Mouse (Mus musculus) hindbrain, embryonic 10.5 days (tissue): ENCODE measurements around the gene Mpzl1. TPM values are rescaled to one million over a fixed set of nuclear protein-coding genes. Genes with fewer than 3 reads are reported as not detected.

Source experiments
- DNase-seq: peaks from one replicate; pipeline ENCODE4 v3.0.0-alpha.2; 2017; ENCODE audit warnings: low spot score
- H3K27ac ChIP-seq: fragments of 300-500 bp; sonication (generic); 2 replicates; pipeline ENCODE4 v1.5.1; 2016; ENCODE audit warnings: mild to moderate bottlenecking, moderate library complexity
- H3K27me3 ChIP-seq: fragments of 300-500 bp; sonication (generic); 2 replicates; pipeline ENCODE4 v1.6.1; 2016; ENCODE audit warnings: mild to moderate bottlenecking; ENCODE audit not compliant: poor library complexity, insufficient read depth, severe bottlenecking
- H3K36me3 ChIP-seq: fragments of 300-500 bp; sonication (generic); 2 replicates; pipeline ENCODE4 v1.6.1; 2016; ENCODE audit warnings: mild to moderate bottlenecking, moderate library complexity
- H3K4me1 ChIP-seq: fragments of 300-500 bp; sonication (generic); replicated peaks from 2 replicates; pipeline ENCODE4 v1.6.1; 2016; ENCODE audit warnings: mild to moderate bottlenecking
- H3K4me3 ChIP-seq: fragments of 300-500 bp; sonication (generic); 2 replicates; pipeline ENCODE4 v1.5.1; 2016; ENCODE audit warnings: mild to moderate bottlenecking, moderate library complexity
- H3K9me3 ChIP-seq: fragments of 300-500 bp; sonication (generic); 2 replicates; pipeline ENCODE4 v1.6.1; 2016; ENCODE audit warnings: mild to moderate bottlenecking, moderate library complexity
- WGBS: fragments of 180-500 bp; shearing (Covaris S2); methylation state at CpG from one replicate; pipeline ENCODE4 v1.1.7; 2016; 5-methylcytosine and 5-hydroxymethylcytosine counted together
- polyA plus RNA-seq: library from polyadenylated mRNA; unstranded; fragments of >200 nt; fragmentation: Nextera tagmentation; extraction: Ambion mirVana; gene quantifications from 2 replicates; pipeline ENCODE4 v1.2.1, GENCODE M21; 2016

Mpzl1 gene
- polyA plus RNA-seq, 1 experiment from 2014 or later, result 119 TPM

DNA sequence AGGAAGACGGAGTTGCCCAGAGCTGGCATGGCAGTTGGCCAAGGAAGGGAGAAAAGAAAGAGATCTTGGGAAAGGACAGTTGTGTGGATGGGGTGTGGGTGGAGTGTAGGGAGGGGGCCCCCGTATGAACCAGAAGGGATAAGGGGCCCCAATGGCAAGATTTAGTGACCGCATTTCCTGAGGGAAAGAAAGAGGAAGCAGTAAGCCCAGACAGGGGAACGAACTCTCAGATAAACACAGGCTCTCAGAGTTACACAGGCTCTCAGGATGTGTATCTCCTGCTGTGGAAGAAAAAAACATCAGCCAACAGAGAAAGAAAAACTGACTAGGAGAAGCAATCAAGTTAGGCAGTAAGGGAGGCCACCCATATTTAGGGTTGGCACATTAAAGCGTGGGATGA lies 16.8 kb upstream of the Mpzl1 start:
- Histone ChIP-seq H3K27ac (no peak overlapping the region), H3K9me3 (no peaks in the 10 kb centered on the region), H3K36me3 (no peaks in the 10 kb centered on the region), H3K4me1 (peaks cover 11% of the 10 kb centered on the region; the same call in 1 of the 2 replicates), H3K4me3 (no peak overlapping the region), H3K27me3 (no peaks in the 10 kb centered on the region)
- no peak for DNase-seq
- WGBS, result 77% methylated on average over 5 of the region's 5 CpGs

DNA sequence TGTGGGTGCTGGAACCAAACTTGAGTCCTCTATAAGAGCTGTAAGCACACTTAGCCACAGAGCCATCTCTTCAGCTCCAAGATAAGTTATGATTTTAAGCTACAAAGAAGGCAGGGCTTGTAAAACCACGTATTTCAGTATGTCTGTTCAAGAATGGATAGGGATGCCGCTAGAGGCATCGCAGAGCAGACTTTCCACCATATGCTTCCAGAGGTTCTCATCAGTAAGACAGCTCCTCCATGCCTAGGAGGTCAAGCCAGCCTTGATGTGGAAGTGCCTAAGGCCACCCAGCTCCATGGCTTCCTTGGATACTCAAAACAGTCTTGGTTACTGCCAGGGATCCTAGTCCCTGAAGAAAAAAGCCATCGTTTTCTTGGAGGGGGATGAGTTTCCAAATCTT lies 10.8 kb upstream of the Mpzl1 start:
- no peak overlapping the region for H3K27ac ChIP-seq
- H3K9me3 ChIP-seq, result no peaks in the 10 kb centered on the region
- no peak overlapping the region for H3K4me3 ChIP-seq
- WGBS, result 78% methylated on average over 4 of the region's 4 CpGs
- H3K36me3 ChIP-seq, result no peaks in the 10 kb centered on the region
- H3K4me1 ChIP-seq, result no peaks in the 10 kb centered on the region
- H3K27me3 ChIP-seq, result no peaks in the 10 kb centered on the region
- DNase-seq, result no peak

DNA sequence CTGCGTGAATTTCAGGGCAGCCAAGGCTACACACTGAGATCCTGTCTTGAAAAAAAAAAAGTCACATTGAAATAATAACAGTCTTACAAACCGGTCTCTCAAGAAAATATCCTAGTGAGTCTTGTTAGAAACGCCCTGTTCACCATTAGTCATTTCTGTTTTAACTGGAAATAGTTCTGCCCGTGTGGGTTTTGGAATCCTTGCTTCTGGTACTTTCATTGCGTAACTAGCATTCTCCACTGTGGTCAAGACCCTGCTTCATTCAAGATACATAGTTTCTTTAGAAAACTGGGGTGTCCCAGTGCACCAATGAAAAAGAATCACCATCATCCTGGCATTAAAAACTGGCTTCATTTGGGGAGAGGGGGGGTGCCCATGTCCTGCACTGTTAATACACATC lies 9.4 kb upstream of the Mpzl1 start:
- no peaks in the 10 kb centered on the region for H3K36me3 ChIP-seq
- 0 out of 2 replicates have a peak, but pooled peaks cover 6% of the 10 kb centered on the region for H3K4me1 ChIP-seq
- WGBS, result 84% methylated on average over 5 of the region's 5 CpGs
- H3K27ac ChIP-seq, result no peak overlapping the region
- H3K4me3 ChIP-seq, result no peak overlapping the region
- DNase-seq, result no peak
- no peaks in the 10 kb centered on the region for H3K27me3 ChIP-seq
- no peaks in the 10 kb centered on the region for H3K9me3 ChIP-seq

DNA sequence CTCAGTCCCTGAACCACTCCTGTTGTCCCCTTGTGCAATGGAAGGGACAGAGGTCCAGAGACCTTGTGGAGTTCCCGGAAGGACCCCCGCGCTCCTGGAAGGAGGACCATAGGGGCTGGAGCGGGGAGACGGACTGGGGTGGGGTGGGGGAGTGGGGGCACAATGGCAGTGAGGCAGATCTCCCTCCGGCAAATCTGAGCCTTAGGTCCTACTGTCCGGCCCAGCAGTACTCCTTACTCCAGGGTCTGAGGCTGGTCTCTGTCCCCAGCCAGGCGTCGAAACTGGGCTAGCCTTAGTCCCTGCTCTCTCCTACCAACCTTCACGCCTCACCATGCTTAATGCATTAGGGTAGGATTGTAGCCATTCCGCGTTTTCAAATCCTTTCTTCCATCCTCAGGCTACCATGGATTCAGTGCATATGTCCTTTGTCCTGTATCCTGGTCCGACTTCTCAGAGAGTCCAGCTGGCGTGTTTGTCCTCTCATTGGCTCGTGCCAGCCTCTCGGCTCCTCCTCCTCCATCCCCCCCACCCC lies 8.5 kb upstream of the Mpzl1 start:
- DNase-seq, result peak; percentile 81
- no peaks in the 10 kb centered on the region for H3K9me3 ChIP-seq
- WGBS, result under 1% methylated on average over 16 of the region's 16 CpGs
- H3K27me3 ChIP-seq, result no peaks in the 10 kb centered on the region
- H3K27ac ChIP-seq, result peak overlapping the region; percentile 99
- 0 out of 2 replicates have a peak, but pooled peaks cover 6% of the 10 kb centered on the region for H3K4me1 ChIP-seq
- H3K4me3 ChIP-seq, result peak overlapping the region; percentile 84
- no peaks in the 10 kb centered on the region for H3K36me3 ChIP-seq

DNA sequence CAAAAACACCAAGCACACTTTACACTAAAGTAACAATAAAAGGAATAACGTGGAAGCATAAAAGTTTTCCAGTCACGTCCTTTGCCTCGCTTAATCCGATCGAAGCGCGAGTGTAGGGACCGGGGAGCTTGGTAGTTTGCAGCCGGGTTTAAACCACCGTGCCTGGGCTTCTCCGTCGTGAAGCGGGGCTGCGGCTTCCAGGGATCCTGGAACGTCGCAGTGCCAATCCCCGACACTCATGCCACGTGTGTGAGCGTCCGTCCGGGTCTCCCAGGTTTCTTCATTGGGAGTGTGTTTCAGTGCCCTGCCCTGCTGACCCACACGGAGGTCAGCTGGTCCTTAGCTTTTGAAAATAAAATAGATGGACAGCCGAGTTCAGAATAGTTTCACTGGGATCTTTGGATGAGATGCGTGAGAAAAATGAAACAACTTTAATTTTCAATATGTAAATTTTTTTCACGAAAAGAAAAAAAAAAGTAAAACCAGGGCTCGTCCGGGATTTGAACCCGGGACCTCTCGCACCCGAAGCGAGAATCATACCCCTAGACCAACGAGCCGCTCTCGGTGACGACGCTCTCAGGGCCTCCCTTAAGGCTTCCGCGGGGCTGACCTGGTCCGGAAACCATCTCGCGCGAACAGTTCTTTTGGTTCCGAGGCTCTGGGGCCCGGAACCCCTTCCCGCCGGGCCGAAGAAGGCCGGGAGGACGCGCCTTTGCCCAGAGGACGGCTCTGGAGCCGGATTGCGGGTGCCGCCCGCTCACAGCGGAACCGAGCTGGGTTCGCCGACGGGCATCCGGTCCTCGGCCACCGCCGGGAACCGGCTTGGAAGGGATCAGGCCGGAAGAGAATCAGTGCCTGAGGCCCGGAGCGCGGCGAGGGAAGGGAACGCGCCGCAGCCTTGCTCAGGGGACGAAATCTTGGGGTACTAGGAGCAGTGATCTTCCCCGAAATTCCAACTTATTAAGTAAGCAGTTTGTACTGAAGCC lies 7.7 kb upstream of the Mpzl1 start:
- under 1% methylated on average over 75 of the region's 75 CpGs for WGBS
- H3K4me3 ChIP-seq, result peak overlapping the region; percentile 84
- DNase-seq, result peak; percentile 86

DNA sequence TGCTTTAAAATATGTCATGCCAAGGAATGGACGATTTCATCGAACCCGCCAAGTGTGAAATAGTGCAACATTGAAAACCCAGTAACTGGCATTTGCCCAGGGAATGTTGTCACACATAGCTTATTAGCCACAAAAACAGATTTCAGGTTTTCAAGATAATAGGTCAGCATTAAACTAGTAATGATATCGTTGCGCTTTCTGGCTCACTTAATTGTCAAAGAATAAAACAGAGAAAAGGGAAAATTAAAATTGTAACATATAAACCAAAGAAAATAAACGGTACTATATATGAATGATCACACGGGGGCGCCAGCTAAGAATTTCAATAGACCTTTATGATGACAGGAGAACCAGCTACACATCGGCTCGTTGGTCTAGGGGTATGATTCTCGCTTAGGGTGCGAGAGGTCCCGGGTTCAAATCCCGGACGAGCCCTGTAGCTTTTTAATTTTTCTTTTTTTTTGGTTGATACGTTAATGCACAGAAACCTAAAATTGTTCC lies 7.0 kb upstream of the Mpzl1 start:
- H3K27ac ChIP-seq, result peak overlapping the region; percentile 83; the same call in 1 of the 2 replicates

More for the DNA sequence above, 7.7 kb upstream of the Mpzl1 start:
- Histone ChIP-seq H3K27ac (peak overlapping the region; percentile 99), H3K36me3 (no peaks in the 10 kb centered on the region), H3K27me3 (no peaks in the 10 kb centered on the region), H3K9me3 (no peaks in the 10 kb centered on the region), H3K4me1 (0 out of 2 replicates have a peak, but pooled peaks cover 6% of the 10 kb centered on the region)

DNA sequence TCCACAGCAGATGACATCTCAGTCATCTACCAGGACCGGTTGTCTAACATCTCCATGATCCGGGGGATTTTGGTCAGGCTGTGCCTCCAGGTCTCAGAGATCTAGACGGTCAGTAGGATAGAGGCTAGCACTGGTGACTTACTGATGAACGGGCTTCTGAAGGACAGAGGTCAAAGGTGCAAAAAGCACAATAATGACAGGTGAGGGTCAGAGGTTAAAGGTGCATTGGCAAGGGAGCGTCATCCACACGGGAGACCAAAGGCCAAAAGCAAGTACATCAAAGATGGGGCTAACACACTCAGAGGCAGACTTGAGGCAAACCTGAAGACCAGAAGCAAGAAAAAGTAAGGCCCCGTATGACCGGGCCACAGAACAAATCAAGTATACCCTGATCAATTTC lies 2.0 kb upstream of the Mpzl1 start:
- Histone ChIP-seq H3K27me3 (no peaks in the 10 kb centered on the region), H3K9me3 (no peaks in the 10 kb centered on the region), H3K27ac (no peak overlapping the region), H3K4me1 (peaks cover 46% of the 10 kb centered on the region), H3K4me3 (no peak overlapping the region), H3K36me3 (no peaks in the 10 kb centered on the region)
- DNase-seq, result no peak
- WGBS, result 78% methylated on average over 8 of the region's 8 CpGs

More for the DNA sequence above, 7.0 kb upstream of the Mpzl1 start:
- Histone ChIP-seq H3K9me3 (no peaks in the 10 kb centered on the region), H3K36me3 (no peaks in the 10 kb centered on the region), H3K4me1 (peaks cover 6% of the 10 kb centered on the region), H3K27me3 (no peaks in the 10 kb centered on the region), H3K4me3 (peak overlapping the region; percentile 84)
- 7% methylated on average over 16 of the region's 16 CpGs for WGBS
- peak; percentile 71 for DNase-seq

DNA sequence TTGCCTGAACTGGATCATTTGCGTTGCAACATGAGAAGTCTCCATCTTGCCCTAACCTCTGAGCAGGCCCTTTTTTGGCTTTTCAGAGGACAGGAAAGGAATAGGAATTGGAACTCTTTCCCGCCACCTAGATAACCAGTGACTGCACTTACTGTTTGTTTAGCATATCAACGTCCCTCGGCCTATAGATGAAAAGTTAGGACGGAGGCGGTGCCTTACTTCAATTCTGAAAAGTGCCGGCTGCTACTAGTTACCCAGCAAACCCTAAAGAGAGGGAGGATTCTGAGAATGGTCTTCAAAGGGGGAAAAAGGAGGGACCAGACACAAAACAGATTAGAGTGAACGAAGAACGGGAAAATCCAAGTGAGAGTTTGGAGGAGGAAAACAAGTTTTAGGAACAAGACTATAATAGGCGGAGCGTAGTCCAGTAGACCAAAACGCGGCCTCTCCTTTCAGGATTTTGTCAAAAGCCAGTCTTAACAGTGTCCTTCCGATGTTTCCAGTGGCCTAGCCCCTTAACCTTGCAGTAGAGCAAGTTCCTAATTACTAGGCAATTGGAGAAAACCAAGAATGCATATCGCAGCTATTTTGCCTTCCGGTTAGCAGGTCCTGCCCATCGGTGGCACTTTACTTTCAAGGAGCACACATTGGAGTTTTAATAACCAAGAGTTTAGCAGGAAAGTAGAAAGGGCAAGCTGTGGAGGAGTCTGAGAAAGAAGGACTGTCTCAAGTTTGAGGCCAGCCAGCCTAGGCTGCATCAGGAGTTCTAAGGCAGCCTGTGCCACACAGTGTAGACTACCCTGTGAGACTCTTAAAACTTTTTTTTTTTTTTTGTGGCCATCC lies 938 bp upstream of the Mpzl1 start:
- H3K4me3 ChIP-seq, result peak overlapping the region; percentile 89
- no peaks in the 10 kb centered on the region for H3K27me3 ChIP-seq
- H3K36me3 ChIP-seq, result no peaks in the 10 kb centered on the region
- 24% methylated on average over 17 of the region's 17 CpGs for WGBS
- DNase-seq, result no peak
- H3K4me1 ChIP-seq, result peaks cover 53% of the 10 kb centered on the region
- no peaks in the 10 kb centered on the region for H3K9me3 ChIP-seq
- H3K27ac ChIP-seq, result peak overlapping the region; percentile 95

DNA sequence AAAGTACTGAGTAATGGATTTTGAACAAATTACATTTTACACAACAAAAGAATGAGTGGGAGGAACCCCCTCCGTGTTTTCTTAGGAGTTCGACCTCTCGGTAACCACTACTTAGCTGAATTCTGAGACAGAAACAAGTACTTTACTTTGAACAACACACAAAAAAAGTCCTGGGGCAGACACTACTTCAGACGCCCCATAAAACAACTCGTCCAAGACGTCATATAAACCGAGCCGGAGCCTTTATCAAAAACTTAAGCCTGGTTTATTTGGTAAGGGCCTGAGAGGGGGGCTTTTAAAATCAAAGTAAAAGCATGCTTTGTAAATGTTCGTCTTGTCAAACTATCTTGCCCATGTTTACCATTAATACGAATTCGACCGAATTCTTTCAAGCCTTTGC lies 993 bp downstream of the Mpzl1 start:
- Histone ChIP-seq H3K27ac (peak overlapping the region; percentile 95), H3K4me1 (peaks cover 60% of the 10 kb centered on the region), H3K36me3 (no peaks in the 10 kb centered on the region), H3K9me3 (no peaks in the 10 kb centered on the region), H3K27me3 (no peaks in the 10 kb centered on the region), H3K4me3 (peak overlapping the region; percentile 89)
- 6% methylated on average over 12 of the region's 12 CpGs for whole genome bisulfite sequencing
- DNase-seq, result no peak

DNA sequence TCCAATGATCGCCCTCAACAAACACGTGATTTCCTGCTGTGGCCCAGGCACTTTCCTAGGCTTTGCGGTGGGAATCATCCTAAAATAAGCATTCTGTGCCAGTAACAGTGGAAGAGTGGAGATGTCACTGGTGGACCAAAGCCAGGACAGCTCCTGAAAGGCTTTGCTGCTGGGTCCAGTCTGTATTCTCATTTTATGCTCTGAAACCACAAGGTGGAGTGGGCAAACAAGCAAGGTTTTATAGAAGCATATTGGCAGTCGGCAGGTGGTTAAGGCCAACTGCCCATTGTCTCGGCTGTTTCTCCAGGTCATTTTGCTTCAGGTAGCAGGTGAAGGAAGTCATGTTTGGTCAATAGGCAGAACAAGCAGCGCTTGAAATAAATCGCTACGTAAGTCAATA lies 3.2 kb downstream of the Mpzl1 start:
- 86% methylated on average over 8 of the region's 8 CpGs for WGBS
- Histone ChIP-seq H3K36me3 (no peaks in the 10 kb centered on the region), H3K4me3 (no peak overlapping the region), H3K27me3 (no peaks in the 10 kb centered on the region), H3K27ac (no peak overlapping the region), H3K9me3 (no peaks in the 10 kb centered on the region), H3K4me1 (peaks cover 60% of the 10 kb centered on the region)
- no peak for DNase-seq

DNA sequence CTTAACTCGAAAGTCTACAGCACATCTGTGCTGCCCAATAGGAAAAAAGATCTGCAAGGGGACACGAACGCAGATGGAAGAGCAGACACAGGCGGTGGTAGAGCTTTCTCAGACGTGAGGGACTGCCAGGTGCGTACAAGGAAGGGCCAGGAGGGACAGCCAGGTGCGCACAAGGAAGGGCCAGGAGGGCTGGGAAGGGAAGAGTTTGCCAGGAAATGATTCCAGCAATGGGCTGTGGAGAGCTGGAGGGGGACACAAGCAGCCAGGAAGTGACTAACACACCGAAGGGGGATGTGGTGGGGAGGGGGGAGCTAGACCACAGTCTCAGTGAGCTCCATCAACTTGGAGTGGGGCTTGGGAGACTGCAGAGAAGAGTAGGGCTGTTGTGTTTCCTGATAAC lies 4.4 kb downstream of the Mpzl1 start:
- DNase-seq, result no peak
- Histone ChIP-seq H3K36me3 (peaks cover 6% of the 10 kb centered on the region; the same call in 1 of the 2 replicates), H3K27me3 (no peaks in the 10 kb centered on the region), H3K9me3 (no peaks in the 10 kb centered on the region), H3K4me1 (peaks cover 48% of the 10 kb centered on the region), H3K27ac (peak overlapping the region; percentile 23; the same call in 1 of the 2 replicates), H3K4me3 (no peak overlapping the region)
- WGBS, result 37% methylated on average over 8 of the region's 8 CpGs

DNA sequence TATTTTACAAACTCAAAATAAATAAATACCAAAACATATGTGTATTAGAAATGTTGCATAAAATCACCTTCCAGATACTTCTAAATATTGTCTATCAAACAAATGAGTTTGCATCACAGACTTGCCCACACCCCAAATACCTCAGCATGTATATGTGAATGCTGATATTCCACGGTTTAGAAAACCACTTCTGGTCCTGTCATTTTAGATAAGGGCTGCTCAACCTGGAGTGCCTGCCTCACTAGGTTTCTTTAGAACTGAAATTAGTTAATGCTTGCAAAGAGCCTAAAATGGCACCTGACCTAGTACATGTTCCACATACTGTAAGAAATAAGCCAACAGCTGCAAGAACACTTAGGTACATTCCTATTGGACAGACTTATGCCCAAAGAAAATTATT lies 5.7 kb downstream of the Mpzl1 start:
- H3K4me3 ChIP-seq, result no peak overlapping the region
- DNase-seq, result no peak
- no peaks in the 10 kb centered on the region for H3K9me3 ChIP-seq
- WGBS, result 83% methylated on average over 1 of the region's 1 CpGs
- H3K4me1 ChIP-seq, result peaks cover 44% of the 10 kb centered on the region
- no peak overlapping the region for H3K27ac ChIP-seq
- H3K36me3 ChIP-seq, result peaks cover 7% of the 10 kb centered on the region
- no peaks in the 10 kb centered on the region for H3K27me3 ChIP-seq
